Mouse (Mus musculus) naive thymus-derived CD4-positive, alpha-beta T cell, adult 2 months (primary cell): Measurements from ENCODE around the gene Prkce.

Experiments
- DNase-seq: peaks from one replicate; pipeline ENCODE4 v3.0.0-alpha.2; 2011; ENCODE audit warnings: low read depth

The Prkce gene

DNA sequence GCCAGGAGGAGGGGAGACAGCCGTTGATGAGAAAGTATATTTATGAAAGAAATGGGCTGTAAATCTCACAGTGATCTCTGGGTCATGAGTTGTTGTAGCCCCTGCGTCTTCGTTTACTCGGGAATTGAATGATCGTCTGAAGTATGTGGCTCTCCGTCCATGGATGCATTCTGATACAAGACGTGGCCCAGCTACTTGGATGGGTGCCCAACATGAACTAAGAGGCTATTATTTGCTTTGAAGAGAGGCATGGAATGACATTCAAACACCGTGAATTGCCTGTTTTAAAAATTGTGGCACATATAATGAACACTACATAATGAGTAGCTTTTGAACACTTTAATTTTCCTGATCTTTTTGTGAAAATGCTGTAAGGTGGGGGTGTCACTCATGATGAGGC, 93.5 kb downstream of the Prkce start:
- DNase-seq, result no peak

GRCm38 (mm10) chr17:86263985-86264649, 96.5 kb downstream of the Prkce start:
- DNase-seq, result no peak

- DNase-seq, result no peak
These were observed 98.5 kb downstream of the Prkce start for GRCm38 (mm10) chr17:86266051-86266450.

GRCm38 (mm10) chr17:86267126-86267760, 99.7 kb downstream of the Prkce start:
- no peak for DNase-seq

DNA sequence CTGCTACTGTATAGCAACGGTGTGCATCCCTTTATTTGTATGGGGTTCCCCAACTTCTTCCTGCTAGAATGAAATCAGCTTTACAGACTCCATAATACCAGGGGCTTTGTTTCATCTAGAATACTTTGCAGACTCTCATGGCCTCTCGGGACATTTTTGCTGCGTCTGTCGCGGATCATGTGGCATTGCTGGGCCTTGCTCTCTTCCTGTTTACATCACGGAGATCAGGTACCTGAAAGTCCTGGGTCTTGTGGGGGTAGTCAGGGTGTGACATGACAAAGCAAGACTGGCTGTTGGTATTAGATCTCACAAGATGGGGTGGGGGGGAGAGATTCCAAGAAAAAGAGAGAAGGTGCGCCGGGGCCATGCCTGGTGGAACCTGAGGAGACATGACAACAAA, 102.1 kb downstream of the Prkce start:
- no peak for DNase-seq

- DNase-seq, result no peak
These were observed 102.9 kb downstream of the Prkce start for GRCm38 (mm10) chr17:86270523-86270922.

- DNase-seq, result no peak
These were observed 103.7 kb downstream of the Prkce start for GRCm38 (mm10) chr17:86271277-86271676.

- no peak for DNase-seq
These were observed 105.4 kb downstream of the Prkce start for GRCm38 (mm10) chr17:86272961-86273360.

DNA sequence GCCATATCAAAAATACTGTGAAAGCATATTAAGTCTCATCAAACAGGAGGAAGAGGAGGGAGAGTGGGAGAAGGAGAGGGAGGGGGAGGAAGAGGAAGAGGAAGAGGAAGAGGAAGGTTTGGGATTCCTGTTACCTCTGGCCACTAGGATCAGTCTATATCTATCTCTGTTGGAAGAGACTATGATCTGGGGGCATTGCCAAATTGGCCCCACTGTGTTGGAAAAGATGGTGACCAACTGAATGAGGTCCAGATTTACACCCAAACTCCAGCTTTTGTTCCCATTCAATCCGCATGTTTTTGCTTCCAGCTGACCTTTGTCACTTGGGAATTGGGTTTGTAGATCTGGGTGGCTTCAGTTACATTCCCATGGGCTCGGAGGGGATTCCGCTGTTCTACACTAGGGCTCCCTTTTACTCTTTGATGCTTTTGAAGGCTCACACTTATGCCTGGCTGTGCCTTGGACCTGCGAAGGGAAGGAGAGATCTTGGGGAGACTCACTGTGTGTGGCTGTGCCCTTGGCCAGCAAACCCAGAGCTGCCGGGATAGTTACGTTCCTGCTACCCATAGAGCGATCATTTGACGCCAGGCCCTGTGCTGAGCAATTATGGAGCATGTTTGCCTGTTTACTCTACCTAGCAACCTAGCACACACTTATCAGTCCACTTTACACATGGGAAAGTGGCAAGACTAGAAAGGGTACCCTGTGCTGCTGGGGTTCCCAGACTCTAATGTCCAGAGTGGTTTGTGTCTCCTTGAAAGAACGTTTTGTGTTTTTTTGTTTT, 106.2 kb downstream of the Prkce start:
- no peak for DNase-seq

- DNase-seq, result no peak
These were observed 106.8 kb downstream of the Prkce start for GRCm38 (mm10) chr17:86274350-86274744.

DNA sequence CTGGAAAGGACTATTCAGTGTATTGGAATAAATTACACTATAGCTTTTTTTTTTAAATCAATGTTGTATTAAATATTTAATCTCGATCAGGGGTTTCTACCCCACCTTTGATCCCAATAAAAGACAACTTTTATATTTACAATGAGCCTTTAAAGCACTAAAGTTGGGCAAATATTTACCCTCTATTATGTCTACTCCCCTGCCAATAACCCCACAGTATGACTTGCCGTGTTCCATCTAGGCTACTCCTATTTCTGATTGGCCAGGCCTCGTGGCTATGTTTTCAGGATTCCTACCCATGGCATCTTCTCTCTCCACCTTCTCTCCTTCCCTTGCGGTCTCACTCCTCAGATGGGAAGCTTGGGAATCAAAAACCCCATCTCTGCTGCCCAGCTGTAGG, 108.8 kb downstream of the Prkce start:
- DNase-seq, result no peak

GRCm38 (mm10) chr17:86277032-86277798, 109.6 kb downstream of the Prkce start:
- DNase-seq, result no peak

- peak; percentile 44 for DNase-seq
These were observed 110.5 kb downstream of the Prkce start for GRCm38 (mm10) chr17:86277999-86278526.

- DNase-seq, result no peak
These were observed 112.2 kb downstream of the Prkce start for GRCm38 (mm10) chr17:86279751-86280150.

DNA sequence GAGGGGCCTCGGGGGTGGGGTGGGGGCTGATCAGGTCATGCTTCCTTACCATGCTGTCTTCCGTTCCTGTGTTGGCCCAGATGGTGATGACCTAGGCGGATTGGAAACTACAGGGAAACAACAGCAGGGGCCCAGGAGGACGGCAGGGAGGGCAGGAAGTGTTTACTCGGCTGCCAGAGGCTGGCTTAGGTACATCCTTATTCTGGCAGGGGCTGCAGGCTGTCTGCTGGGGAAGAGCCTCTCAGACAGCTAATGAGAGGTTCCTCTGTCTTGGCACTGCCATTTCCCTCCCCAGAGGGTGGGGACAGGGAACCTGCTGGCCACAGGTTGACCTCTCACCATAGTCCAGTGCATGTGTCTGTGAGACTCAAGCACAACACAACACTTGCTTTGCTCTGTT, 116.2 kb downstream of the Prkce start:
- no peak for DNase-seq

- no peak for DNase-seq
These were observed 117.5 kb downstream of the Prkce start for GRCm38 (mm10) chr17:86285058-86285457.

GRCm38 (mm10) chr17:86286747-86287271, 119.2 kb downstream of the Prkce start:
- DNase-seq, result no peak

- DNase-seq, result no peak
These were observed 125.1 kb downstream of the Prkce start for GRCm38 (mm10) chr17:86292711-86293110.

DNA sequence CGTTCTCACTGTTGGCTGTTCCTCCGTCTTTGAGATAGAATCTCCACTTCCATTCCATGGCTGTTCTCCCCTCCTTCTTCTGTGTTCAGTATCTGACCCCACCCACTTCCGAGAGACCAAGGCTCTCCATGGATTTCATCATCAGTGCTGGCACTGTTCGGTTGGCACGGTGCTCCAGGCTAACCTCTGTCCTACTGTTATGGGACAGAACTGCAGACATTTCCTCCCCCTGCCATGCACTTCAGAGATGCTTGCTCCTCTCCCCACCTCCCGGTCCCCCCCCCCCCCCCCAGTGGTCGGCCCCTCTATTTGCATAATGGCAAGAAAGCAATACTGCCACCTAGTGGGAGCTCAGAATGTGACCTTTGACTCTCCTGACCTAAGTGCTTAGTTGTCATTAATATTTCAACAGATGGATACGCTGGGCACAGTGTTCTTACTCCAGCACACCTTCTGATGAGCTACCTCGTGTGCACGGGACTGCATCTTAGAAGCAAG, 125.7 kb downstream of the Prkce start:
- DNase-seq, result peak; percentile 87

GRCm38 (mm10) chr17:86299576-86299975, 132.0 kb downstream of the Prkce start:
- DNase-seq, result peak; percentile 65

GRCm38 (mm10) chr17:86300774-86301595, 133.4 kb downstream of the Prkce start:
- peak; percentile 87 for DNase-seq
